Mouse (Mus musculus) cerebellum, adult 2 months (tissue): Measurements from ENCODE around the gene Timm50. TPM values are rescaled to one million over a fixed set of nuclear protein-coding genes. Genes with fewer than 3 reads are reported as not detected.

Experiments
- DNase-seq, 2 experiments: peaks; one replicate each; pipeline ENCODE4 v3.0.0; 2021
- H3K27ac ChIP-seq: fragments of 200-500 bp; 2 replicates; pipeline ENCODE4 v1.5.1; 2012; ENCODE audit warnings: low read length, control low read depth, inconsistent platforms; ENCODE audit not compliant: insufficient read depth
- H3K27me3 ChIP-seq: fragments of 200-500 bp; 2 replicates; pipeline ENCODE4 v1.6.1; 2012; ENCODE audit warnings: inconsistent platforms, mild to moderate bottlenecking, low read length, moderate library complexity; ENCODE audit not compliant: control insufficient read depth, insufficient read depth
- H3K4me1 ChIP-seq: fragments of 200-500 bp; 2 replicates; pipeline ENCODE4 v1.6.1; 2011; ENCODE audit warnings: low read length; ENCODE audit not compliant: control insufficient read depth, insufficient read depth
- H3K4me3 ChIP-seq: fragments of 200-500 bp; replicated peaks from 2 replicates; pipeline ENCODE3; 2011; ENCODE audit warnings: mild to moderate bottlenecking, low read depth, low read length, control low read depth; ENCODE audit not compliant: insufficient read depth
- CTCF ChIP-seq: fragments of 200-500 bp; IDR thresholded peaks from 2 replicates; pipeline ENCODE4 v1.5.1; 2011; ENCODE audit warnings: low read depth, mild to moderate bottlenecking, control low read depth, low read length, moderate library complexity, borderline replicate concordance; ENCODE audit not compliant: insufficient read depth
- POLR2A ChIP-seq: fragments of 200-500 bp; IDR thresholded peaks from 2 replicates; pipeline ENCODE4 v1.6.1; 2011; ENCODE audit warnings: low read length, control low read depth, borderline replicate concordance; ENCODE audit not compliant: insufficient read depth
- WGBS: fragments of 180-500 bp; shearing (Covaris S2); methylation state at CpG from one replicate; pipeline ENCODE4 v1.1.7; 2018; 5-methylcytosine and 5-hydroxymethylcytosine counted together
- polyA plus RNA-seq: library from polyadenylated mRNA; depleted of rRNA; stranded (reverse); fragments of >200 nt; gene quantifications from 2 replicates; pipeline ENCODE4 v1.2.3, GENCODE M21; 2012; rRNA removed

Timm50 gene
- polyA plus RNA-seq, 1 experiment: 78.6 TPM

- Histone ChIP-seq H3K4me1 (no peaks in the 10 kb centered on the region), H3K27ac (no peak overlapping the region), H3K4me3 (no peak overlapping the region), H3K27me3 (no peaks in the 10 kb centered on the region)
- DNase-seq: no peak
- no peak for TF ChIP-seq CTCF
- no peak for TF ChIP-seq POLR2A
- 76% methylated on average over 13 of the region's 13 CpGs for WGBS
Observed at GRCm38 (mm10) chr7:28265391-28265790, 46.5 kb downstream of the Timm50 start.

- H3K4me3 ChIP-seq: no peak overlapping the region
- no peak for DNase-seq
- no peaks in the 10 kb centered on the region for H3K27me3 ChIP-seq
- no peak overlapping the region for H3K27ac ChIP-seq
- no peak for TF ChIP-seq CTCF
- no peak for TF ChIP-seq POLR2A
- WGBS: 5% methylated on average over 15 of the region's 15 CpGs
- no peaks in the 10 kb centered on the region for H3K4me1 ChIP-seq
Observed at GRCm38 (mm10) chr7:28263786-28264185, 48.1 kb downstream of the Timm50 start.

GRCm38 (mm10) chr7:28262861-28263260, 49.0 kb downstream of the Timm50 start:
- Histone ChIP-seq H3K27ac (no peak overlapping the region), H3K4me3 (no peak overlapping the region), H3K4me1 (no peaks in the 10 kb centered on the region), H3K27me3 (no peaks in the 10 kb centered on the region)
- 52% methylated on average over 5 of the region's 5 CpGs for WGBS
- TF ChIP-seq CTCF (no peak), POLR2A (no peak)
- DNase-seq: no peak

Other genes with a start within 250 kb of the Timm50 start
- gene Fcgbp, start 240.8 kb downstream of the Timm50 start, polyA plus RNA-seq: 0.24 and 0.29 TPM in 2 replicates
- 0.02 and 0.03 TPM in 2 replicates for gene 9530053A07Rik, start 182.6 kb downstream of the Timm50 start, polyA plus RNA-seq
- gene Fbl, start 142.4 kb downstream of the Timm50 start, polyA plus RNA-seq: 67.0 and 72.8 TPM in 2 replicates
- 27.3 and 29.6 TPM in 2 replicates for gene Dyrk1b, start 132.6 kb downstream of the Timm50 start, polyA plus RNA-seq
- 44.2 and 44.4 TPM in 2 replicates for gene Eid2, start 44.2 kb downstream of the Timm50 start, polyA plus RNA-seq
- gene Eid2b, start 34.3 kb downstream of the Timm50 start, polyA plus RNA-seq: 21.2 and 23.1 TPM in 2 replicates
- gene Selenov, start 20.9 kb downstream of the Timm50 start, polyA plus RNA-seq: 0.59 and 1.4 TPM in 2 replicates
- 1.3 and 1.4 TPM in 2 replicates for gene Dll3, start 9.8 kb downstream of the Timm50 start, polyA plus RNA-seq
- gene Supt5, start 26.7 kb upstream of the Timm50 start, polyA plus RNA-seq: 121 and 125 TPM in 2 replicates
- gene Rps16, start 38.6 kb upstream of the Timm50 start, polyA plus RNA-seq: 510 and 514 TPM in 2 replicates
- gene Plekhg2, start 60.5 kb upstream of the Timm50 start, polyA plus RNA-seq: 4.2 and 4.3 TPM in 2 replicates
- gene Zfp36, start 68.2 kb upstream of the Timm50 start, polyA plus RNA-seq: 3.7 and 3.9 TPM in 2 replicates
- gene Med29, start 80.6 kb upstream of the Timm50 start, polyA plus RNA-seq: 47.9 and 49.5 TPM in 2 replicates
- gene Paf1, start 80.9 kb upstream of the Timm50 start, polyA plus RNA-seq: 104 and 124 TPM in 2 replicates
- gene Gmfg, start 125.4 kb upstream of the Timm50 start, polyA plus RNA-seq: 2.0 and 2.2 TPM in 2 replicates
- gene Lrfn1, start 139.9 kb upstream of the Timm50 start, polyA plus RNA-seq: 39.6 and 41.5 TPM in 2 replicates
- gene Ifnl2, start 198.4 kb upstream of the Timm50 start, polyA plus RNA-seq: not detected in 2 replicates
- not detected in 2 replicates for gene Ifnl3, start 210.8 kb upstream of the Timm50 start, polyA plus RNA-seq
- not detected in 2 replicates for gene Sycn, start 228.8 kb upstream of the Timm50 start, polyA plus RNA-seq
- gene Nccrp1, start 235.2 kb upstream of the Timm50 start, polyA plus RNA-seq: 0.43 and 0.67 TPM in 2 replicates